Mouse (Mus musculus) spleen, postnatal 14 days (tissue): Measurements from ENCODE around the gene Mettl7b.

Source experiments
- DNase-seq, 2 experiments: peaks; one replicate each; pipeline ENCODE4 v3.0.0; 2021 to 2022; ENCODE audit warnings: low spot score in 2 of 2

Mettl7b gene

GRCm38 (mm10) chr10:128947496-128947895, 13.3 kb downstream of the Mettl7b start:
- no peak for DNase-seq

GRCm38 (mm10) chr10:128945675-128946074, 15.1 kb downstream of the Mettl7b start:
- peak in 1 of 2 experiments; percentile 19 for DNase-seq

DNA sequence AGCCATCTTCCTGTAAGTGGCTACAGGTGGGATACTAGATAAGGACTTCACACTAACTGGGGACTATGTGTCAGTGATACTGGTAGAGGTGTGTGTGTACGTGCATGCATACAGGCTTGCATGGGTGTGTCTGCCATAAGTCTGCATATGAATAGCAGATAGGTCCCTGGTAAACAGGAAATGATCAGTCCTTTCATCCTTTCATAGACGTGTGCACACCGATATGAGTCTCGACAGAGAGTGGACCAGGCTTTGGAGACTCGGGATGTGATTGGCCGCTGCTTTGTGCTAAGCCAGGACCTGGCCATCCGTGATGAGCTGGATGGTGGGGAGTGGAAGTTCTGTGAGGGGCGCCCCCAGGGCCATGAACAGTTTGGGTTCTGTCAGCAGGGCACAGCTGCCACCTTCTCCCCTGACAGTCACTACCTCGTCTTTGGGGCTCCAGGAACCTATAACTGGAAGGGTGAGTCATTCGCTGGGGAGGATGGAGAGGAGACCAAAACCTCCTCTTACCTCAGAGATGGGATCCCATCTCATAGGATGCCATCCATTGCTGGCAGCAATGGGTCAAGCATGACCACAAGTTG, 20.2 kb downstream of the Mettl7b start:
- DNase-seq, result no peak

- no peak for DNase-seq
Measured at GRCm38 (mm10) chr10:128938974-128939373, 21.8 kb downstream of the Mettl7b start.

GRCm38 (mm10) chr10:128938457-128938856, 22.3 kb downstream of the Mettl7b start:
- no peak for DNase-seq

DNA sequence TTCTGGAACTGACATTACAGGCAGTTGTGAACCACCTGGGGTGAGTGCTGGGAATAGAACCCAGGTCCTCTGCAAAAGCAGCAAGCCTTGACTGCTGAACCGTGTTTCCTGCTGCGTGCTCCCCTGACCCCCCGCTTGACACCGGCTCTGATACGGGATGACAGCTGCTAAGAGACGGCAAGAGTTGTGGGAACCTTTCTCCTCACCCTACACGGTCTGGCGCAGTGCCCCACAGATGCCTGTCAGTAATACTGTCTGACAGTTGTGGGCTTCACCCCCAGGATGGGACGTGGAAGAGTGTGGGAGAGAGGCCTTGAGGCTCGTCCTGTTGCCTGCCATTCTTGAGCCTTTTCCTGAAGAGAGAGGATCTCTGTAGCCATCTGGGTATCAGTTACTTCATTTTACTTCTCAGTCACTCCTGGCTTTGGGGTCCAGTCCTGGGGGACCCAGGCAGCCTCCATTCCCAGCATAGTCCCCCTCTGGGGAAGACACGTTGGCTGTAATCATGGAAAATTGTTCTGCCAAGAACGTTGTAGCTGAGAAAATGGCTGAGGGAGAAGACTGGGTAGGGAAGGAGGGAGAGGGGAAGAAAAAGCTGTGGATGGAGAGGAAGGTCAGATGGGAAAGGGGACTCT, 22.9 kb downstream of the Mettl7b start:
- DNase-seq, result no peak

DNA sequence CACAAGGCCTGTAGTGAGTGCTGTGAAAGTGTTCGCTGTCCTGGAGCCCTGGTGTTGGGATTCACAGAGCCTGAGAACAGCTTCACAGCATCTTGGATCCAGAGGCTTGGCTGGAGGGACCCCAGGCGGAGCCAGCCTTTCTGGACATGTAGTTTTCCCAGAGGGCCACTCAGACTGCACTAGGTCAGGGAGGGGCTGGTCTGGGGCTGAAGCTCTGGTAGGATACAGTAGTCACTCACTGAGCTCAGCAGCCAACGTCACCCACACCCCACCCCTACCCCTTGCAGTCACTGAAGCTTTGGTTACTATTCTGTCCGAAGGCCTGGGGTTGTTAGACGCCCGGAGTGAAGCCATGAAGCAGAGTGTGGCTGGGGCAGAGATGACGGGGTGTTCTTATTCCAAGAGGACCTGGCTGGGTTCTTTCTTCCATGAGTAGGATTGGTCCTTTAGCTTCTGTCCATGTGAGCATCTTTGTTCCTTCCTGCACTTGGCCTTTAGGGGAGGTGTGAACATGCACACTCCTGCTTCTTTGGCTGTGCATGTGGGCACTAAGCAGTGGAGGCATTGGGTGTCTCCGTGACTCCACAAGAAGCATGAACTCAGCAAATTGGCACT, 24.9 kb downstream of the Mettl7b start:
- no peak for DNase-seq

DNA sequence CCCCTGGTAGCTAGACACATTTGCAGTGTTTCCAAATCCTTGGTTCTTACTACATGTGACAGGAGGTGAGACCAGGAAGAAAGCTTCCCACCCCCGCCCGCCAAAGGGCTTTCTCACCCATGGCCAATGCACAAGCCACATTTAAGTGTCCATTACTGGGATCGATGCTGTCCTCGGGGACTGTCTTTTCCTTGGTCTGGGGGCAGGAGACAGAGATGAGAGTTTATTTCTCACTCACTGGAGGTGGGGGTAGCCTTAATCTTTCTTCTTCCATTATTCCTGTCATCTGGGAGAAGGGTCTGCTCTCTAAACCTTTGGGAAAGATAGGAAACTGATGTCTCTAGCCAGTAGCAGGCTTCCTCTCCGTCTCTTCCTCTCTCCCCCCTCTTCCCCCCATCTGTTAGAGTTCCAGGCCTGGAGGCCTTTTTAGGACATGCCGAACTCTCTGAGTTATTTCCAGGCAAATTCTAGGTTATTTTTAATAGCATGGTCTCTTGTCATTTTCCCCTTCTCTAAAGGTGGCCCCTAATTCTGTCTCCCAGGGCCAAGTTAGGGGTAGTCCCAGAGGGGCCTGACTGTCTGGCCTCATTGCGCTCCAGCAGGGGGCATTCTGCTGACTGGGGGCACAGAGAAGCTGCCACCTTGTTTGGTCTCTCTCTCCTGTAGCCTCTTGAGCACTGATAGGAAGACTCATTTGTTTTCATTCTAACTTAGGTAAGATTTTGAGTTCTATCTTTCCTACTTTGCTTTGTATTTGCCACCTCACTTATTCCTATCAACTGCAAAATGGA, 25.6 kb downstream of the Mettl7b start:
- DNase-seq, result no peak

- DNase-seq, result no peak
Measured at GRCm38 (mm10) chr10:128933976-128934721, 26.6 kb downstream of the Mettl7b start.

DNA sequence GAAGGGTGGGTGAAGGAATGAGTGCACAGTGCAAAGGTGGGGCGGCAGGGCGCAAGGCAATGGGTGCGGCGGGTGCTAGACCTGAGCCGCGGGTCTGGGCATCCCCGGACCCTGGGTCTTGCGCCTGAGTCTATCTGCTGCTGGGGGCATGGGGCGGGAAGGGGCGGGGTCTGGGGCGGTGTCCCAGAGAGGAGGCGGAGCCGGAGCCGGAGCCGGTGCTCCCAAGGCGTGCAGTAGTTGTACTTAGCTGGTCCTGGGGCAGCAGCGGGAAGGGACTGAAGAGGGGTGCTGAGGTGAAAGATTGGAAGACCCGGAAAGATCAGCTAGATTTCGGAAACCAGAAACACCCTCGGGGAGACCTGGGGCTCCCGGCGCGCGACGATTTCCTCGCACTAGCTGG, 27.2 kb downstream of the Mettl7b start, which contains the start of gene Itga7:
Itga7 (plus strand) TSS at position 245 of the 400 bp plus-strand sequence.
- DNase-seq, result no peak

GRCm38 (mm10) chr10:128931441-128931840, 29.3 kb downstream of the Mettl7b start:
- DNase-seq, result no peak

GRCm38 (mm10) chr10:128929638-128930378, 31.0 kb downstream of the Mettl7b start:
- DNase-seq, result no peak

DNA sequence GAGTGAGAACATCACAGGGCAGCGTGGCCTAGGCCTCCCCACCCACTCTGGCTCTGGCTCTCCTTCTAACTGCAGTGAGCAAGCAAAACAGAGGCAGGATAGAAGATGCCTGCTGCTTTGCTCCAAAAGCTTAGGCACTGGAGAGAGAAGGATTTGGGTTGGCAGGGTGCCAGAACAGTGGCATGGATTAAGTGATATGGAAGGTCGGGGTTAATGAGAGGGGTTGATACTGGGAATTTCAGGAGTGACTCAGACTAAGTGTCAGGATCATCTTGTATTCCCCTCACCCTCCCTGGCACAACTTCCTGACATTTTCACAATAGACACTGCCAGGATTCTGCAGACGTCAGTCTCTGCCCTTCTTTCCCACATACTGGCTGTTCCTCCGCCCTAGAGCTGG, 32.4 kb downstream of the Mettl7b start:
- no peak for DNase-seq

DNA sequence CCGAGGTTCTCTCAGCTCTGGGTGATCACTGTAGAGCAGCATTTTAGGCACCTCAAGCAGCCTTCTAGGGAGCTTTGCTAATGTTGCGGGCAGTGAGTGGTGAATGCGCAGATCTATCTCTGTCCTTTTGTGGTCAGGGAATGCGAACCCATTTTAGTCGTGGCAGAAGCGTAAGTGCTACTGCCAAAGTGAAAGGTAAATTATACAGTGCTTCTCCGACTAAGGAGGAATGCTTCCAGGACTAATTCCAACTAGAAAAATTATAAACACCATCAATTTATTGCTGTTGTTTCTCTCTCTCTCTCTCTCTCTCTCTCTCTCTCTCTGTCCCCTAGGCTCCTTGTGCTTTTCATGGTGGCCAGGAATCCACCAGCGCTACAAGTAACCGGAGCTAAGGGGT, 36.9 kb downstream of the Mettl7b start, which contains the start of gene Bloc1s1:
Bloc1s1 (minus strand) TSS at position 101 of the 400 bp plus-strand sequence.
- DNase-seq, result no peak

DNA sequence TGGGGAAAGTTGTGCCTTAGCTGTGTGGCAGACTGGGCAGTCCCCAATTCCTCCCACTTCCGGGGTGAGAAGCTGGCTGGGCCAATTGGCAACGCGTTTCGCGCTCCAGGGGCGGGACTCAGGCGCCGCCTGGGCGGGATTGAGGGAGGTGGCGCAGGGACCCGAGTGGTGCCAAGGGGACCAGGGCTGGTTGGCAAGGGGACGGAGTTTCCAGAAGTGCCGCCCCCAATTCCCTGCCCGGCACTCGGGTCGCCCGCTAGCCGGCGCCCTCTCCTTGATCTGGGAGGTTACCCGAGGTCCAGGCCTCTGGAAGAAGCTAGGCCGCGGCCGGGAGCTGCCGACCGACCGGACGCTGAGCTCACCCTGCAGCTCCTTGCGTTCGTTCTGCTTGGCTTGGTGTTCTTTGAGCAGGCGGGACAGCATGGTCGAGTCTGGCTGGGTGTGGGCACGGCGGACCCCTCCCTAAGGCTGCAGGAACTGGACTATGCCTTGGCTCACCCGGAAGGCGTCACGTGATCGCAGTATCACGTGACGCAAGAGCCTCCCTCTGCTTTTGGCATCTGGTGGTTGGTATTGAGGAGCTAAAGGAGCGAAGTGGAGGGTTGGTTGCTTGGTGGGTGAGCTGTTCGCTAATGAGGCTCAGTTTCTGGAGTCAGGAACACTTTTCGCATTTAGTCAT, 37.6 kb downstream of the Mettl7b start:
- DNase-seq, result peak; percentile 85 to 90

DNA sequence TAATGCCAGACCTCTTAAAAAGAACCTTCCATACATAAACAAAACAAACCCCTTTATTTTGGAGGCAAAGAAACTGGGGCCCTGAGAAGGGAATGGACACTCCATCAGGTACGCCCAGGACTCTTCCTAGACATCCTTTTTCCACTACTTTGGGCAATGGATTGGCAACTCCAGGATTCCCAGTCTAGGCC, 38.1 kb downstream of the Mettl7b start, which contains the start of gene Rdh5:
Rdh5 (minus strand) TSS at position 67 of the 191 bp plus-strand sequence.
- no peak for DNase-seq

- DNase-seq, result no peak
Measured at GRCm38 (mm10) chr10:128921883-128922821, 38.6 kb downstream of the Mettl7b start.

GRCm38 (mm10) chr10:128921251-128921650, 39.5 kb downstream of the Mettl7b start:
- DNase-seq, result no peak

DNA sequence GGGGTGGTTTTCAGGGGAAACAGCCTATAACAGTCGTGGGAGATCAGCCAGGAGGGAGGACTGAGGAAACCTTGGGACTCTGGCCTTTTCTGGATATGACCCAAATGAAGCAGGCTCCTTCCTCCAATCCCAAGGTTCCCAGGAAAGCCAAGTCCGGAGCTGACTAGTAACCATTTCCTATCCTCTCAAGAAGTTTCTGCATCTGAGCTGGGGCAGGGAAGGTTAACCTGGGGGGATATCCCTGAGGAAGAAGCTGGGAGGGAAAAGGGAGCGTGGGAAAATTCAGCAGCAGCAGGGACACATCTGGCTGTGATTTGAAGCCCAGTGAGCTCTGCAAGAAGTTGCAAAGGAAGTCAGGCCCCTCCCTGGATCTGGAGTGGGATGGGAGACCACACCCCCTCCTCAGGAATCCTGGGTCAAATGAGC, 40.0 kb downstream of the Mettl7b start:
- no peak for DNase-seq
